Mouse (Mus musculus) brain, embryonic 14.5 days (tissue): ENCODE measurements at regions not wholly inside any gene's neighbourhood (a gene's known extent, or its start where the extent isn't known, plus 50 kb on each side); places are given as distances from the start of the nearest gene placed in this dataset.

ENCODE experiments used
- CTCF ChIP-seq: fragments of 200-500 bp; IDR thresholded peaks from 2 replicates; pipeline ENCODE4 v1.5.1; 2012; ENCODE audit warnings: inconsistent platforms, mild to moderate bottlenecking, moderate library complexity, borderline replicate concordance; ENCODE audit not compliant: insufficient read depth, insufficient read length; ENCODE audit errors: extremely low read depth
- POLR2A ChIP-seq: fragments of 200-500 bp; IDR thresholded peaks from 2 replicates; pipeline ENCODE4 v1.6.1; 2012; ENCODE audit warnings: mild to moderate bottlenecking, inconsistent platforms, borderline replicate concordance; ENCODE audit not compliant: poor library complexity, insufficient read depth, insufficient read length, severe bottlenecking; ENCODE audit errors: extremely low read depth

DNA sequence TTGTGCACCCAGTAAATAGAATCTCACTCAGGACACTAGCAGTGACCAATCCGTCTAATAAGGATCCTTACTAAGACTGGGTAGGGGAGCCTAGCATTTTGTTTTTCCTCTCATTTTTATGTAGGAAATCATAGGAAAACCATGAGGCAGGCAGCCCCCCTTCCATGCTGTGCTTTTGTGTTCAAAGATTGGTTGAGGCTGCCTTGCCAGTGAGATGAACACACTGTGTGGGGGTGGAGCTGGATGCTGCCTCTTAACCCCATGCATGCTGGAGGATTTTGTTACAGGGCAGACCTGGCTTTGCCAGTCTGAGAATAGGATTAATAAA, 162.8 kb downstream of the Cmpk2 start:
- TF ChIP-seq CTCF (no peak), POLR2A (no peak)
